Mouse (Mus musculus) hindbrain, embryonic 10.5 days (tissue): Measurements from ENCODE around the gene Defb48. TPM values are rescaled to one million over a fixed set of nuclear protein-coding genes. Genes with fewer than 3 reads are reported as not detected.

Experiments used
- DNase-seq: peaks from one replicate; pipeline ENCODE4 v3.0.0-alpha.2; 2017; ENCODE audit warnings: low spot score
- H3K27ac ChIP-seq: fragments of 300-500 bp; sonication (generic); 2 replicates; pipeline ENCODE4 v1.5.1; 2016; ENCODE audit warnings: mild to moderate bottlenecking, moderate library complexity
- H3K27me3 ChIP-seq: fragments of 300-500 bp; sonication (generic); 2 replicates; pipeline ENCODE4 v1.6.1; 2016; ENCODE audit warnings: mild to moderate bottlenecking; ENCODE audit not compliant: poor library complexity, insufficient read depth, severe bottlenecking
- H3K36me3 ChIP-seq: fragments of 300-500 bp; sonication (generic); 2 replicates; pipeline ENCODE4 v1.6.1; 2016; ENCODE audit warnings: mild to moderate bottlenecking, moderate library complexity
- H3K4me1 ChIP-seq: fragments of 300-500 bp; sonication (generic); replicated peaks from 2 replicates; pipeline ENCODE4 v1.6.1; 2016; ENCODE audit warnings: mild to moderate bottlenecking
- H3K4me3 ChIP-seq: fragments of 300-500 bp; sonication (generic); 2 replicates; pipeline ENCODE4 v1.5.1; 2016; ENCODE audit warnings: mild to moderate bottlenecking, moderate library complexity
- H3K9me3 ChIP-seq: fragments of 300-500 bp; sonication (generic); 2 replicates; pipeline ENCODE4 v1.6.1; 2016; ENCODE audit warnings: mild to moderate bottlenecking, moderate library complexity
- WGBS: fragments of 180-500 bp; shearing (Covaris S2); methylation state at CpG from one replicate; pipeline ENCODE4 v1.1.7; 2016; 5-methylcytosine and 5-hydroxymethylcytosine counted together
- polyA plus RNA-seq: library from polyadenylated mRNA; unstranded; fragments of >200 nt; fragmentation: Nextera tagmentation; extraction: Ambion mirVana; gene quantifications from 2 replicates; pipeline ENCODE4 v1.2.1, GENCODE M21; 2016

Gene Defb48
- polyA plus RNA-seq, result not detected in 2 replicates

DNA sequence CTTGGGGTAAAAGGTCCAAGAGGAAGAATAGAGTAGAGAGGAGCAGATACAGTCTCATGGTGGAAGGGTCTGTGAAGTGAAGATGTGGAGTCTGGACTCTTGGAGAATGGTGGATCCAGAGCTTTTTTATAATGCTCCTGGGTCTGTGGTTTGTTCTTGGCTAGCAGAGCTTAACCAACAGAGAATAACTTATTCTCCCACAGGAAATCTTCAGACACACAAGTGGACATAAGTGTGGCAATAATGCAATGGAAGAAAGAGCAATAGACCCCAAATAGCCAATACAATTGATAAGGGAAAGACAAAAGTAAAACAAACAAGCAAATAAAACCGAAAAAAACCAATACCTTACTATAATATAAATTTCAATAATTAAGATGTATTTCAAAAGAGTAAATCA is at the start of gene Defb48:
TSS of gene Defb48 (minus strand) at position 101 of the 400 bp plus-strand sequence.
- no peak within 1 kb of the TSS for H3K27ac ChIP-seq
- no peaks in the 10 kb centered on the region for H3K27me3 ChIP-seq
- no peak within 1 kb of the TSS for H3K4me3 ChIP-seq
- no peaks in the 10 kb centered on the region for H3K36me3 ChIP-seq
- no peak for DNase-seq
- H3K4me1 ChIP-seq, result no peaks in the 10 kb centered on the region
- whole genome bisulfite sequencing, result 77% methylated on average over 1 of the region's 1 CpGs
- H3K9me3 ChIP-seq, result no peaks in the 10 kb centered on the region

DNA sequence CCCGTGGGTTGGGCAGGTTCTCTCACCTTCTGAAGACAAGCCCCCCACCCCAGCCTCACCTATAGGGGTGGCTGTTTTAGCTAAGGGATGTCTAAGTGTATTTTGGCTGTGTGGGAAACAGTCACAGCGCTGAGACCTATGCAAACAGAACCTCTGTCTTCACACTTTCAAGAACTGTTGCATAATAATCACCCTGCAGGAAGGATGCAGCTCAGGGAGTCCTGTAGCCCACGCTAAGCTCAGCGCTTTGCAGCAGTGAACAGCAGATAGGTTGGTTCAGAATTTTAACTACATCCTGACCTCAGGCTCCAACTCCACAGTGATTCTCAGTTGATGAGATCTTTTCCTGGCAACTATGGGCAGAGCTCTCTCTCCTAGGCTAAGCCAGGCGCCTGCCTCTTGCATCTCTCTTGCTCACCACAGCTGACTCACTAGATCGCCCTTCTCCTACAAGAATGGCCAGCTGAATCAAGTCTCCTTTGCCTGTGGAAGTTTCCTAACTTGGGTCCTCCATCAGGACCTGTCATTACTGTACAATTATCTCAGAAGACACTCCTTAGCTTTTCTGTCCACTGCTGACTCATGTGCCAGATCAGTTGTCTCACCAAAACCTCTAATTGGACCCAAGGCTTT is 36.3 kb upstream of the Defb48 start:
- H3K36me3 ChIP-seq, result no peaks in the 10 kb centered on the region
- DNase-seq, result no peak
- 63% methylated on average over 6 of the region's 6 CpGs for WGBS

DNA sequence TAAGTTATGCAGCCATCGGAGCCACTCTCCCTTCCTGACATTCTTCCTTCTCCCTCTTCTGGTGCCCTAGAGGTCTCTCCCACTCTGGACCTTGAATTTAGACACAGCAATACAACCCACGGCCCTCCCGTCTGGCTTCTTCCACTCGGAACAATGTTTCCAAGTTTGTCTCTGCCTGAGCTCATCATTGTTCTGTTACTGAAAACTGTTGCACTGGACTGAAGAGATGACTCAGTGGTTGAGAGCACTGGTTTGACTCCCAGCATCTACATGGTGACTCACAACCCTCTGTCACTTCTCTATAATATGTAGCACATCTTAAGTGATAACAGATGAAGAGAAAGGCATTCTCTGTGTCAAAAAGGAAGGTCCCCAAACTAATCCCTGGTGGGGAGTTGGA is 30.4 kb upstream of the Defb48 start:
- Histone ChIP-seq H3K27ac (no peak overlapping the region), H3K27me3 (no peaks in the 10 kb centered on the region), H3K4me1 (no peaks in the 10 kb centered on the region), H3K9me3 (no peaks in the 10 kb centered on the region), H3K36me3 (no peaks in the 10 kb centered on the region), H3K4me3 (no peak overlapping the region)
- DNase-seq, result no peak
- 93% methylated on average over 4 of the region's 4 CpGs for WGBS

More for the DNA sequence above, 36.3 kb upstream of the Defb48 start:
- H3K4me1 ChIP-seq, result no peaks in the 10 kb centered on the region
- no peaks in the 10 kb centered on the region for H3K9me3 ChIP-seq
- no peaks in the 10 kb centered on the region for H3K27me3 ChIP-seq
- no peak overlapping the region for H3K4me3 ChIP-seq
- H3K27ac ChIP-seq, result no peak overlapping the region

DNA sequence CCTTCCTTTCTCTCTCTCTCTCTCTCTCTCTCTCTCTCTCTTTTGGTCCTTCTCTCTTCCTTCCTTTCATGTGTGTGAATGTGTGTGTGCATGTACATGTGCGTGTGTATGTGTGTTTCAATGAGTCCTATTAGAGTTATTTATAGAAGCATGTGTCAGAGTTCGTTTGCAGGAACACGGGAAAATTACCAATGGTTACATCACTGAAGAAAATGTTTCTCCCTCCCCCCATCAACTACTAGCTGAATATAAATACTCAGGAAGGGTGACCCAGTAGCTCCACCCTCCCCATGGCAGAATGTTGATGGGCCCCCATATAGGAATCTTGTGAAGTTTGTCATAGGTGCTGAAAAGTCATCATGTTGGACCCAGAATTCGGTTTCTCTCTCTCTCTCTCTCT is 28.8 kb upstream of the Defb48 start:
- Histone ChIP-seq H3K9me3 (no peaks in the 10 kb centered on the region), H3K27me3 (no peaks in the 10 kb centered on the region), H3K4me3 (no peak overlapping the region), H3K4me1 (no peaks in the 10 kb centered on the region), H3K27ac (no peak overlapping the region), H3K36me3 (no peaks in the 10 kb centered on the region)
- no peak for DNase-seq
- WGBS, result 86% methylated on average over 4 of the region's 4 CpGs

DNA sequence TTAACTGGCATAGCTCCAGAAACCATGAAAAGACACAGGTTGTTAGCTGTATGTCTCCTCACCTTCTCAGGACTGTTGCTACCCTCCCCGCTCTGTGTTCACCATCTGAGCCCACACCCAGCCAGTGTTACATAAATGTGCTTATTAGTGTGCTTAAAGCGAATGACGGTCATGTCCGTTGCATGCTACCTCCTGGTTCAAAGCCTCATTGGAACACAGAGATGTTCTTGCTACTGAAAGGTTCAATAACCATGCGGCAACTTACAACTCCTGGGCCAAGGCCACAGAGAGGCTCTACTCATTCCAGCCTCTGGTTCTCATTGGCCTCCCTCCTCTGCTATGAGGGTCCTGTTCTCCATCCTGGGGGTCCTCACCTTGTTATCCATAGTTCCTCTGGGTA is 27.2 kb upstream of the Defb48 start, which contains the start of gene Defb43:
TSS of gene Defb43 (plus strand) at position 301 of the 400 bp plus-strand sequence.
- no peak for DNase-seq
- Histone ChIP-seq H3K36me3 (no peaks in the 10 kb centered on the region), H3K4me3 (no peak within 1 kb of the TSS), H3K27ac (no peak within 1 kb of the TSS), H3K4me1 (no peaks in the 10 kb centered on the region), H3K9me3 (no peaks in the 10 kb centered on the region), H3K27me3 (no peaks in the 10 kb centered on the region)
- 93% methylated on average over 5 of the region's 5 CpGs for WGBS

DNA sequence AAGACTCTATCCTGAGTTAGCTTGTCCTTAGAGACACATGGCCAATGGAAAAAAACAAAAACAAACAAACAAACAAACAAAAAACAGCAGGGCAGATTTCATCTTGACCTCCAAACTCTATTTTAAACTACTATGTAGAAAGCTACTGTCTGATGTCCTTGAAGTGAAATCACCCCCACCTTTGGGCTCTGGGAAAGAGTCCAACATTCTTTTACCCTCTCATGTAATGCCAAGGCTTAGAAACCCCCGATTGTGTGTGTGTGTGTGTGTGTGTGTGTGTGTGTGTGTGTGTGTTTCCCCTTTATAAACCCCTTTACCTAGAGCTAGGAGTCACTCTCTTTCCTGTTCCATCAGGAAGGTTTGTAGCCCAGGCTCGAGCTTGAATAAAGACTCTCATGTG is 18.3 kb upstream of the Defb48 start:
- Histone ChIP-seq H3K4me1 (no peaks in the 10 kb centered on the region), H3K36me3 (no peaks in the 10 kb centered on the region), H3K27ac (no peak overlapping the region), H3K9me3 (no peaks in the 10 kb centered on the region), H3K27me3 (no peaks in the 10 kb centered on the region), H3K4me3 (no peak overlapping the region)
- 87% methylated on average over 2 of the region's 2 CpGs for WGBS
- DNase-seq, result no peak

DNA sequence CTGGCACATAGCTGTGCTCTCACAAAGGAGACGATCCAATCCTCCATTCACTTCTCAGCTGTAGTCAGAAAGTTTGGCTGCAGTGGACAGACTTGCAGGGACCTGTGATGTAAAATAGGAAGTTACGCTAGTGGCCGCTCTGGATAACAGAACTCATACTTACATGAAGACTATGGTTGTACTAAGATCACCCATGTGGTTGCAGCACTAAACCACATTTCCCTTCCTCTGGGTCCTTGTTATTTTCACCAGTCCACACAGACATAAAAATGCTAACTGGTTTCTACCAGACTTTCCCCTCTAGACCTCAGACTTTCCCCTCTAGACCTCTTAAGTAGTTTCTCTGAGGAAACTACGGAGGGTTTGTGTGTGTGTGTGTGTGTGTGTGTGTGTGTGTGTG is 14.7 kb upstream of the Defb48 start:
- H3K4me1 ChIP-seq, result no peaks in the 10 kb centered on the region
- no peak overlapping the region for H3K27ac ChIP-seq
- no peaks in the 10 kb centered on the region for H3K9me3 ChIP-seq
- 90% methylated on average over 4 of the region's 4 CpGs for WGBS
- no peak overlapping the region for H3K4me3 ChIP-seq
- H3K36me3 ChIP-seq, result no peaks in the 10 kb centered on the region
- no peaks in the 10 kb centered on the region for H3K27me3 ChIP-seq
- DNase-seq, result no peak

DNA sequence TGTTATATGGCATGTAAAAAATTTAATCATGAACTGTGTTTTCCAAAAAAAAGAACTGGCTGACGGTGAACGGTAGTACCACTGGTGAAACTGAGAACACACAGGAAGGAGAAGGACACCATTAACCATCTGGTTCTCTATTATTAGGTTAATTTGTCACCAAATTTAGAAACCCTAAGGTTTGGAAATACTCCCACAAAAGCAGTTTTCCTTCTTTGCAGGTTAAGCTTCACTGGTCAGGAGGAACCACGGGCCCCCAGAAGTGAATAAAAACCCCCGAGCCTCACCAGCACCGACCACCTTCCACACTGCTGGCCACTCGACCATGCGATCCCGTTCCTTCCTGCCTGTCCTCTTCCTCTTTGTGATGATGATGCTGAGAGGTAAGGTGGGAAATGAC is 13.5 kb upstream of the Defb48 start, which contains the start of gene Defb47:
TSS of gene Defb47 (plus strand) at position 301 of the 400 bp plus-strand sequence.
- 83% methylated on average over 8 of the region's 8 CpGs for WGBS
- no peak within 1 kb of the TSS for H3K4me3 ChIP-seq
- 0 out of 2 replicates have a peak, but pooled peaks cover 4% of the 10 kb centered on the region for H3K4me1 ChIP-seq
- no peaks in the 10 kb centered on the region for H3K36me3 ChIP-seq
- no peak for DNase-seq
- no peaks in the 10 kb centered on the region for H3K27me3 ChIP-seq
- no peaks in the 10 kb centered on the region for H3K9me3 ChIP-seq
- H3K27ac ChIP-seq, result no peak within 1 kb of the TSS

DNA sequence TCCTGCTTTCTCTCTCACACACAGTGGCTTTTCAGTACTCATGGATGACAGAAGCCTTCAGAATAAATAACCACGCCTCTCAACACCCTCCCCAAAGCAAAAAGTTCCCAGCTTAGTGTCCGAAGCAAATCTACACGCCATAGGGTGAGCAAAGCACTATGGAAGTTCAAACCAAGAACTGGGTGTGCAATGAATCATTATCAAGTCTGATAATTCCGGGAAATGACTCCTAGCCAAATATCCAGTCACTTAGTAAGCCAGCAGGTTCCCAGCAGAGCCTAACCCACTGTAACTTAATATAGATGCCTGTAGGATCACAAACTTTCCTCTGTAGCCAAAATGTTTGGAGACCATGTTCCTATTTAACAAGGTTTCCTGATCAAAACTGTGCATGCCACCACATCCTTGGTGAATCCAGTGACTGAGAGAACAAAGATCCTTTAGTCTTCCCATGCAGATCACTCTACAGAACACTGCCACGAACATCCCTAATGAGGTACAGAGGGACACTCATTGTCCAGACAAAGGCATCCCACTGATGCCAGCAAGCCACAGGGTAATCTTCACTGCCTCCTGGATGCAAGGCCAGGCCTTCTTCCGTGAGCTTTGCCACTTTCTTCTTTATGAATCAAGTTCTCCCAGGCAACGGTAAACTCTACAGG is 7.7 kb upstream of the Defb48 start:
- no peaks in the 10 kb centered on the region for H3K36me3 ChIP-seq
- no peaks in the 10 kb centered on the region for H3K9me3 ChIP-seq
- WGBS, result 71% methylated on average over 7 of the region's 7 CpGs
- no peaks in the 10 kb centered on the region for H3K27me3 ChIP-seq
- H3K4me3 ChIP-seq, result no peak overlapping the region
- H3K4me1 ChIP-seq, result peaks cover 6% of the 10 kb centered on the region; the same call in 1 of the 2 replicates
- no peak for DNase-seq
- H3K27ac ChIP-seq, result no peak overlapping the region

DNA sequence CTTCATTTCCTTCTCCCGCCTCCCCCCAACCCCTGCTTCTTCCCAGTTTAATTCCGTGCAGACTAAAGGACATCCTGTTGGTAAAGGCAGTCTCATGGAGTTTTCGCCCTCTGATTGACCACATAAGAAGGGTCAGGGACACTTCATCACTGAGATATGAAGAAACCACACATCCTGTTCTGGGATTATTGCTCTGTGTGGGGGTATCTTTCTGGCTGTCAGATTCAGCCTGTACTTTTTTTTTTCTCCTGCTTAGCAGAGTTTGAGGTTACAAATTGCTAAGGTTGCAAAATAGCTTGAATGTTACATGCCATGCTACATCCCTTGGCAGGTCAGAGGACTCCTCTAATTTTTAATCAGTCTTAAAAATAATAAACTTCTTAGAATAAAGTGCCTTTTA is 7.0 kb upstream of the Defb48 start:
- peaks cover 6% of the 10 kb centered on the region; the same call in 1 of the 2 replicates for H3K4me1 ChIP-seq
- 86% methylated on average over 3 of the region's 3 CpGs for WGBS

DNA sequence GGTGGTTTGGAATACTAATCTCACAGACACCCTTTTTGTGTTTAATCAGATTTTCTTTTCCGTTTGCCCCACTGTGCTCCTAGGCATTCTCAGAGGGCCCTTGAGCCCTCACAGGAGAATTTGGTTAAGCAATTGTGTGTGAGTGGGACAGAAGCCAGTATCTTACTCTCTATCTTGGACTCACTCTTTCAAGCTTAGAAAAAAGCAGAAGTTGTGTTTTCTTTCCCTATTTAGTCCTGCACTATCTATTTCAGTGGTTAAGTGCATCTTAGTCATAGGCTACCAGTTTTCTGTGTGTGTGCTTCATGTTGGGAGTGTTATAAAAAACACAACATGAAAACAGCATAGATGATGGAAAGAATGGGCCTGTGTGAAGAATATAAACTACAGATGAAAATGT is 4.5 kb downstream of the Defb48 start:
- H3K4me3 ChIP-seq, result no peak overlapping the region
- peaks cover 2% of the 10 kb centered on the region; the same call in 1 of the 2 replicates for H3K4me1 ChIP-seq
- H3K27me3 ChIP-seq, result no peaks in the 10 kb centered on the region
- H3K36me3 ChIP-seq, result no peaks in the 10 kb centered on the region
- WGBS, result 82% methylated on average over 1 of the region's 1 CpGs
- no peak for DNase-seq
- H3K27ac ChIP-seq, result no peak overlapping the region
- no peaks in the 10 kb centered on the region for H3K9me3 ChIP-seq

More for the DNA sequence above, 7.0 kb upstream of the Defb48 start:
- H3K36me3 ChIP-seq, result no peaks in the 10 kb centered on the region
- no peak overlapping the region for H3K27ac ChIP-seq
- H3K4me3 ChIP-seq, result no peak overlapping the region
- no peaks in the 10 kb centered on the region for H3K9me3 ChIP-seq
- DNase-seq, result no peak
- H3K27me3 ChIP-seq, result no peaks in the 10 kb centered on the region

DNA sequence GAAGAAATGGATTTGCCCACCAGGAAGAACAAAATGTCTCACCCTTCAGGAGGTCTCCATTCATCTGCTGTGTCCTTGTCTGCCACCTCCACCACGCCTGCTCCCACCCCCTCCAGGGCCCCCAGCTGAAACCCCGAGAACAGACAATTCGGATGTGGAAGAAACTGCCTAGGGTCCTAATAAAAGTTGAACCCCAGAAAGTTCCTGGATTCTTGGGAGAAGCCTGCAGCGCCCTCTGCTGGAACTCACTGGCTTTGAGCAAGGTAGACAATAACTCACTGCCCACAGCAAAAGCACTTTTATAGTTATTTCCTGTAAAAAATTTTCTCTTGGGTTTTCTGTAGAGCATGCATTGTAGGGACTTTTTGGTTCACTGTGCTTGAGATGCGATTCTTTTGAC is 9.3 kb downstream of the Defb48 start:
- no peak overlapping the region; the same call in 1 of the 2 replicates for H3K27ac ChIP-seq
- no peaks in the 10 kb centered on the region; the same call in 1 of the 2 replicates for H3K27me3 ChIP-seq
- H3K4me1 ChIP-seq, result peaks cover 9% of the 10 kb centered on the region; the same call in 1 of the 2 replicates
- DNase-seq, result peak; percentile 71
- H3K4me3 ChIP-seq, result peak overlapping the region; percentile 4; the same call in 1 of the 2 replicates
- no peaks in the 10 kb centered on the region for H3K9me3 ChIP-seq
- WGBS, result 17% methylated on average over 5 of the region's 5 CpGs
- no peaks in the 10 kb centered on the region for H3K36me3 ChIP-seq

DNA sequence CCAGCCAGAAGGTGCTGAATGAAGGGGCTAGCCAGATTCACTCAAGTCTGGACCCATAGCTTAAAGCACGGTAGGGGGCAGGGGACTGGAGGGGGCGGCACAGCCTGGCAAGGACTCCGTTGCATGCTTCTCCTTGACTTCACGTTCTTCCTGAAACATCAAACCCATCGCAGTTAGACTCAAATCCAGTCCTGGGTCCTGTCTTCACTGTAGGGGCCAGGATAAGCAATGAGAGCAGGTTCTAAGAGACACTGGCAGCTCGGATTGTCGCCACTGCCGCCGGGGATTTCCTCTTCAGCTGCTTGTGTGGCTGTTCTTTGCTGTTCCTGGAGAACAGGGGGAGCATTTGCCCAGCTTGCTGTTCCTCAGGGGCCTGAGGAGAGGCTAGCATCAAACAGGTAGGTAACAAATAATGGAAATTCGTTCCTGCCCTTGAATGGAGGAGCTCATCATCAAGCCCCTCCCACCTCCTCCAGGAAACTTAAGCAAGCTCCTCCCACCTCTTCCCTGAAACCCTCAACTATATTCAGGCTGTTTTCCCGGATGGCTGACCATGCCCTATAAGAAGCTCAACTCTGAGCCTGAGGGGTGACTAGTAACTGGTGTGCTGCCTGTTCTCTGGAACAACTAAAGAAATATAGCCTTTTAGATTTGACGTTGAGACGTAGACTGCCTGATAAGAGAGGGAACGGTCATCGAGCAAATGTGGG is 18.3 kb downstream of the Defb48 start:
- 30% methylated on average over 15 of the region's 15 CpGs for WGBS
- no peak for DNase-seq
- Histone ChIP-seq H3K4me1 (peaks cover 11% of the 10 kb centered on the region), H3K27me3 (no peaks in the 10 kb centered on the region), H3K9me3 (no peaks in the 10 kb centered on the region), H3K27ac (peak overlapping the region; percentile 46), H3K4me3 (peak overlapping the region; percentile 44), H3K36me3 (0 out of 2 replicates have a peak, but pooled peaks cover 6% of the 10 kb centered on the region)
